Mouse (Mus musculus) ES-E14 (cell line): Measurements from ENCODE around the gene Rab35.

Source experiments
- MAFK ChIP-seq: IDR thresholded peaks from 2 replicates; pipeline ENCODE4 v1.6.1; 2014; ENCODE audit warnings: mild to moderate bottlenecking, low read depth, low read length, inconsistent platforms; ENCODE audit not compliant: insufficient read depth
- ZC3H11A ChIP-seq: IDR thresholded peaks from 2 replicates; pipeline ENCODE4 v1.6.1; 2012; ENCODE audit warnings: low read depth, mild to moderate bottlenecking, inconsistent platforms, low read length, borderline replicate concordance

DNA sequence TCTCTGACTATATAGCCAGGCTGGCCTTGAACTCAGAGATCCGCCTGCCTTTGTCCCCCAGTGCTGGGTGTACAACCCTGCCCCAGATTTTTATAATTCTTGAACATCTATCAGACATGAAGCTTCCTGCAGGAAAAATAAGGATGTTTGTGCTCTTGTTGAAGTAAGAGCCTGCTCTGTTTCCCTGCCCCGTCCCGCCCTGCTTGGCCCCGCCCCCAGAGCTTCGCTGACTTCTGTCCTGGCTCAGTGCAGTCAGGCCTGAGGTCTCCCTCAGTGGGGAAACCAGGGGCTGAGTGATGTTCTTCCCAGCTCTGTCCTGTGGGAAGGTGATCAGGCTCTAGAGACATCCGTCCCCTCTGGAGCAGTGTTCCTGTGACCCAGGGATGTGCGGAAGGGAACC lies 9.0 kb upstream of the Rab35 start:
- TF ChIP-seq ZC3H11A (no peak), MAFK (no peak)
